Mouse (Mus musculus): Measurements from ENCODE around the gene Dcxr.

DNA sequence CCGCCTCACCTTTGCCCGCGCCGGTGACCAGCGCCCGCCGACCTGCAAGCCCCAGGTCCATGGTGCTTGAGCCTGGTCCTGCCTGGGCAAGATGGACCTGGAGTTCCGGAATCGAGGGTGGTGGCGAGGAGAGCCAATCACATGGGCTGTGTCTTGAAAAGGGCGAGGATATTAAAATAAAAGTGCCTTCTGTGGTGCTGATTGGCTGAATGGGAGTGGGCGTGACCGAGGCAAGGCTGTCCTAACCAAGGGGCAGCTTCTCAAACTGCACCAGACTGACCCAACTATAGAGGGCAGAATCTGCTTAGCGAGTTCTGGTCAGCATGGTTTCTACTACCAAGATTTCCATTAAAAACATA lies at the start of gene Dcxr:
- no peak for TF ChIP-seq CTCF (IDR thresholded peaks at IDR 0.05; ENCODE audit: low read depth, low read length)
- no peak for TF ChIP-seq POLR2A (IDR thresholded peaks at IDR 0.05; ENCODE audit: borderline replicate concordance, low read depth, low read length)
